Mouse (Mus musculus) heart, adult 2 months (tissue): ENCODE data around the gene Tmem45a. TPM values are rescaled to one million over a fixed set of nuclear protein-coding genes. Genes with fewer than 3 reads are reported as not detected.
A peak's percentile ranks its signal among the peaks of the same experiment; 100 is the strongest.

Experiments used
- DNase-seq, 2 experiments: peaks; one replicate each; pipeline ENCODE4 v3.0.0; 2021
- H3K27ac ChIP-seq: fragments of 200-600 bp; 2 replicates; pipeline ENCODE4 v1.8.1; 2022
- H3K27me3 ChIP-seq: fragments of 200-500 bp; 2 replicates; pipeline ENCODE4 v1.6.1; 2012; ENCODE audit warnings: mild to moderate bottlenecking, low read length, inconsistent platforms, mixed read lengths; ENCODE audit not compliant: control insufficient read depth, insufficient read depth
- H3K36me3 ChIP-seq: fragments of 200-500 bp; 2 replicates; pipeline ENCODE4 v1.6.1; 2012; ENCODE audit warnings: low read length, inconsistent platforms; ENCODE audit not compliant: control insufficient read depth, insufficient read depth
- H3K4me1 ChIP-seq: fragments of 200-500 bp; 2 replicates; pipeline ENCODE4 v1.6.1; 2011; ENCODE audit warnings: low read length; ENCODE audit not compliant: control insufficient read depth, insufficient read depth
- H3K4me3 ChIP-seq: fragments of 200-600 bp; 2 replicates; pipeline ENCODE4 v1.8.1; 2022
- H3K79me2 ChIP-seq: fragments of 200-500 bp; replicated peaks from 2 replicates; pipeline ENCODE4 v1.6.1; 2012; ENCODE audit warnings: mild to moderate bottlenecking, inconsistent platforms, low read length, moderate library complexity, mixed read lengths; ENCODE audit not compliant: control insufficient read depth, insufficient read depth
- H3K9ac ChIP-seq: fragments of 200-500 bp; 2 replicates; pipeline ENCODE4 v1.6.1; 2012; ENCODE audit warnings: low read depth, mild to moderate bottlenecking, control low read depth, inconsistent platforms, low read length, mixed read lengths
- CTCF ChIP-seq: fragments of 200-600 bp; IDR thresholded peaks from 2 replicates; pipeline ENCODE4 v1.8.1; 2022; ENCODE audit warnings: antibody characterized with exemption, mild to moderate bottlenecking, moderate library complexity
- EP300 ChIP-seq: fragments of 200-500 bp; IDR thresholded peaks from 2 replicates; pipeline ENCODE4 v1.6.1; 2011; ENCODE audit warnings: low read depth, low read length, control low read depth; ENCODE audit not compliant: insufficient read depth
- POLR2A ChIP-seq: fragments of 200-500 bp; IDR thresholded peaks from 2 replicates; pipeline ENCODE4 v1.6.1; 2011; ENCODE audit warnings: mild to moderate bottlenecking, low read depth, low read length, control low read depth; ENCODE audit not compliant: insufficient read depth
- WGBS: fragments of 180-500 bp; shearing (Covaris S2); methylation state at CpG from one replicate; pipeline ENCODE4 v1.1.7; 2018; 5-methylcytosine and 5-hydroxymethylcytosine counted together
- intact Hi-C: fragments of 180-260 bp; cut with DNase I; formaldehyde crosslinking; loops from one replicate; pipeline ENCODE4 v1.15.1; 2025
- polyA plus RNA-seq: library from polyadenylated mRNA; depleted of rRNA; stranded (reverse); fragments of >200 nt; gene quantifications from 2 replicates; pipeline ENCODE4 v1.2.3, GENCODE M21; 2012
- total RNA-seq, 2 experiments: library from RNA; stranded (reverse); gene quantifications; 2 replicates each; pipeline ENCODE4 v1.2.3; 2021

Tmem45a gene
- total and polyA plus RNA-seq, 3 experiments, result 1.7 to 4.4 (median 2.7) TPM

GRCm38 (mm10) chr16:56800946-56801345 lies 85.0 kb downstream of the Tmem45a start:
- 77% methylated on average over 7 of the region's 7 CpGs for WGBS
- Histone ChIP-seq H3K4me1 (no peaks in the 10 kb centered on the region), H3K27ac (no peak overlapping the region), H3K4me3 (no peak overlapping the region), H3K79me2 (no peaks in the 10 kb centered on the region), H3K27me3 (no peaks in the 10 kb centered on the region), H3K9ac (no peak overlapping the region), H3K36me3 (no peaks in the 10 kb centered on the region)
- intact Hi-C loops, result loop anchor here (2.0 kb wide), 2 partner anchors 120 to 292 kb away; no protein-coding TSS in a partner anchor
- DNase-seq, result no peak
- TF ChIP-seq EP300 (no peak), CTCF (no peak), POLR2A (no peak)

DNA sequence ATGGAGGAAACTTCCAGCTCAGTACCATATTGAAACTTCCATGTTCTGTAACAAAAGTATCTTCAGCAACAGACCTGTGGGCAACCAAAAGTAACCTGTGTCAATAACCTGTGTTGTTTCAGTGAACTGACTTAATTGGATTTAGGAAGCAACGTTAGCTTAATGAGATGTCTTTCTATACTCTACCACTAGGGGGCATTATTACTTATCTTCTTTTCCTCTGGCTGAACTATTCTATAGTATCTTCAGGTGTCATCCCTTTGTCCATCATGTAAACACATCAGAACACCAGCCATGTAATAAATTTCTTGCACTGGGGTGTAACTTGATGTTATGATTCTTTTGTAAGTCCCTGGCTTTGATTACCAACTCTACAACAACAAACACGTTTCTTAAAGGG lies 85.5 kb downstream of the Tmem45a start:
- H3K27me3 ChIP-seq, result no peaks in the 10 kb centered on the region
- no peak for DNase-seq
- no peaks in the 10 kb centered on the region for H3K79me2 ChIP-seq
- no peaks in the 10 kb centered on the region for H3K36me3 ChIP-seq
- no peak overlapping the region for H3K4me3 ChIP-seq
- H3K4me1 ChIP-seq, result no peaks in the 10 kb centered on the region
- H3K27ac ChIP-seq, result no peak overlapping the region
- TF ChIP-seq CTCF (peak; percentile 84), EP300 (no peak)
- 41% methylated on average over 2 of the region's 2 CpGs for WGBS
- H3K9ac ChIP-seq, result no peak overlapping the region
- intact Hi-C loops, result loop anchor here (2.0 kb wide), 2 partner anchors 120 to 292 kb away; no protein-coding TSS in a partner anchor

DNA sequence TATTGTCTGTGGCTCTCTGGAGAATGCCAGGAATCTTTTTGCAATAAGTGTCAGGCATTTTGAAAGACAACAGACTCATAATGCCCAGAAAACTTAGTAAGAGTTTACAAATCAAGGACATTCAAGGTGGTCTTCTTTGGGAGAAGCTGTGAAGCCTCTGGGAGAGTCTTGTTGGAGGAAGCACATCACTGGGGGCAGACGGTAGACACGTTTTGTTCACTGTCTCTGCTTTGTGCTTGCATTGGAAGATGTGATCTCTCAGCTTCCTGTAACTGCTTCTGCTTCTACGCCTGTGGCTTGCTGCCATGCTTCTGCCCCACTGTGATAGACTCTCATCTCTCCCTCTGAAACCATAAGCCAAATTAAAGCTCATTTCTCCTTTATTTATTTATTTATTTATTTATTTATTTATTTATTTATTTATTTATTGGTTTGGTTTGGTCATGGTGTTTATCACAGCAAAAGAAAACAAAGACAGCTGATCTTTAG lies 86.4 kb downstream of the Tmem45a start:
- Histone ChIP-seq H3K4me3 (no peak overlapping the region), H3K4me1 (no peaks in the 10 kb centered on the region), H3K27me3 (no peaks in the 10 kb centered on the region), H3K79me2 (no peaks in the 10 kb centered on the region), H3K9ac (no peak overlapping the region), H3K27ac (no peak overlapping the region), H3K36me3 (no peaks in the 10 kb centered on the region)
- no peak for DNase-seq
- WGBS, result 64% methylated on average over 3 of the region's 3 CpGs
- intact Hi-C loops, result loop anchor here (2.0 kb wide), 2 partner anchors 121 to 293 kb away; no protein-coding TSS in a partner anchor
- TF ChIP-seq POLR2A, result no peak
- TF ChIP-seq CTCF, result no peak
- no peak for TF ChIP-seq EP300

DNA sequence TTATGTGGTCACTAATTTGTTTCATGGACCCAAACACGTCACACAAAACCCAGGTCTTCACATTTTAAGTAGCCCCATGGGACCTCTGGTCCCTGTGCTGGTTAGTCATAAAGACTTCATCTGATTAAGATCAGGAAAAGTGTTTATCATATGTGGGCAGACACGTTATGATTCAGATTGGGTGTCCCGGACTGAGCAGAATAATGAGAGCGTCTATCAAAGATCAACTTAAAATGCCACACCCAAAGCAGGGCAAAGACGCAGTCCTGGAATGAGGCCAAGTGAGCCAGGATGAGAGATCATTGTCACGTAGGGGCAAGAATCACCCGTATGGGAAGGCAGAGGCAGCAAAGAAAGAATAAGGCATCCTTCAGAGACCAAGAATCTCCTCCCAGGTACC lies 87.1 kb downstream of the Tmem45a start:
- no peak overlapping the region for H3K9ac ChIP-seq
- no peak overlapping the region for H3K4me3 ChIP-seq
- no peaks in the 10 kb centered on the region for H3K36me3 ChIP-seq
- no peaks in the 10 kb centered on the region for H3K79me2 ChIP-seq
- 39% methylated on average over 7 of the region's 7 CpGs for WGBS
- DNase-seq, result no peak
- intact Hi-C loops, result no loop called here
- H3K27ac ChIP-seq, result no peak overlapping the region
- H3K27me3 ChIP-seq, result no peaks in the 10 kb centered on the region
- H3K4me1 ChIP-seq, result no peaks in the 10 kb centered on the region
- TF ChIP-seq POLR2A (no peak), EP300 (no peak), CTCF (no peak)

DNA sequence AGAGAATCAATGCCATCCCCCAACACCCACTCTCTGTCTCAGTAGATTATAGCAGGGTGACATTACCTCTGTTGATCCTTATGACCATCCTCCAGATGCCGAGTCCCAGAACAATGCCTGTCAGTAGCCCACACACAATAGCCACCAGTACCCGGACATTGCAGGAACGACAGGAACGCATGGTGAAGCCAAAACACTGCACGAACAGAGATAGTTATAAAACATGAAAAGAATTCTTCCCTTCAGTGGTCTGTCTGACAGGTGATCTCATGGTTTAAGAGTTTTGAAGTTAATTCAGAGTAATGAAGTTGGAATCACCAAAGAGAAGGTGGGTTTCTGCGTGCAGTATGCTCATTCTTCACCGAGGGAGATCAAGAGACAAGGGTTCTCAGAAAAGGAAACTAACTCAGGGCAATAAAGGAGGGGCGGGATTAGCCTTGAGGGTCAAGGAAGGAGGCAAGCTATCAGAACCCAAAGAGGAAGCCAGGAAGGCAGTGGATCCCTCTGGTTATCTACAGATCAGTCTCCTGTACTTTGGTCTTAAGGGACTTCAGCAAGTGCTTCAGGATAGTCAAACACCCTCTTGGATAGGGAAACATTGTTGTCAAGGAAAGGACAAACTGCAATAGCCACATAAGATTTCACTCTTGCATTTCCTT lies 90.4 kb downstream of the Tmem45a start, which contains the start of gene Adgrg7:
Adgrg7 (minus strand) TSS at position 375 of the 659 bp plus-strand sequence.
- Histone ChIP-seq H3K9ac (no peak within 1 kb of the TSS), H3K27ac (no peak within 1 kb of the TSS), H3K4me1 (no peaks in the 10 kb centered on the region), H3K36me3 (no peaks in the 10 kb centered on the region), H3K79me2 (no peaks in the 10 kb centered on the region), H3K27me3 (no peaks in the 10 kb centered on the region; the same call in 1 of the 2 replicates), H3K4me3 (no peak within 1 kb of the TSS)
- TF ChIP-seq CTCF (no peak), EP300 (no peak), POLR2A (no peak)
- no peak for DNase-seq
- intact Hi-C loops, result no loop called here
- WGBS, result 65% methylated on average over 8 of the region's 8 CpGs

- Histone ChIP-seq H3K36me3 (no peaks in the 10 kb centered on the region), H3K4me1 (no peaks in the 10 kb centered on the region), H3K4me3 (no peak overlapping the region), H3K79me2 (no peaks in the 10 kb centered on the region), H3K9ac (no peak overlapping the region), H3K27me3 (no peaks in the 10 kb centered on the region; the same call in 1 of the 2 replicates), H3K27ac (no peak overlapping the region)
- DNase-seq, result no peak
- intact Hi-C loops, result no loop called here
- WGBS, result 78% methylated on average over 7 of the region's 7 CpGs
- TF ChIP-seq CTCF, result no peak
- TF ChIP-seq EP300, result no peak
- TF ChIP-seq POLR2A, result no peak
These were observed 91.4 kb downstream of the Tmem45a start for GRCm38 (mm10) chr16:56794383-56795144.
